Mouse (Mus musculus) liver, adult 2 months (tissue): ENCODE data around the gene Gm4141. TPM values are rescaled to one million over a fixed set of nuclear protein-coding genes. Genes with fewer than 3 reads are reported as not detected.
"Not testable (repeated sequence)": the region's sequence is repeated elsewhere in the genome, so short reads cannot be mapped to it uniquely, and the experiment has no call there.

Experiments used
- DNase-seq: peaks from one replicate; pipeline ENCODE4 v3.0.0-alpha.2; 2011; ENCODE audit warnings: low read depth, low spot score; ENCODE audit errors: extremely low read depth
- H3K27ac ChIP-seq: fragments of 200-500 bp; replicated peaks from 2 replicates; pipeline ENCODE4 v1.5.1; 2012; ENCODE audit warnings: low read depth, mild to moderate bottlenecking, control low read depth, inconsistent platforms, low read length; ENCODE audit not compliant: insufficient read depth
- H3K27me3 ChIP-seq: fragments of 200-500 bp; 2 replicates; pipeline ENCODE4 v1.6.1; 2012; ENCODE audit warnings: mild to moderate bottlenecking, moderate library complexity, low read length, inconsistent platforms; ENCODE audit not compliant: control insufficient read depth, insufficient read depth
- H3K36me3 ChIP-seq: fragments of 200-500 bp; 2 replicates; pipeline ENCODE4 v1.6.1; 2012; ENCODE audit warnings: low read length, inconsistent platforms; ENCODE audit not compliant: control insufficient read depth, insufficient read depth
- H3K4me1 ChIP-seq: fragments of 200-500 bp; 2 replicates; pipeline ENCODE4 v1.6.1; 2011; ENCODE audit warnings: low read length; ENCODE audit not compliant: control insufficient read depth, insufficient read depth
- H3K4me3 ChIP-seq: fragments of 200-500 bp; 2 replicates; pipeline ENCODE4 v1.5.1; 2011; ENCODE audit warnings: low read depth, mild to moderate bottlenecking, control low read depth, low read length, moderate library complexity; ENCODE audit not compliant: insufficient read depth
- H3K79me2 ChIP-seq: fragments of 200-500 bp; 2 replicates; pipeline ENCODE4 v1.6.1; 2012; ENCODE audit warnings: inconsistent platforms, mild to moderate bottlenecking, low read length, moderate library complexity; ENCODE audit not compliant: control insufficient read depth, insufficient read depth
- H3K9ac ChIP-seq: fragments of 200-500 bp; 2 replicates; pipeline ENCODE4 v1.6.1; 2012; ENCODE audit warnings: low read depth, mild to moderate bottlenecking, control low read depth, inconsistent platforms, low read length
- WGBS: fragments of 180-500 bp; shearing (Covaris S2); methylation state at CpG from one replicate; pipeline ENCODE4 v1.1.7; 2018; 5-methylcytosine and 5-hydroxymethylcytosine counted together
- polyA plus RNA-seq: library from polyadenylated mRNA; depleted of rRNA; stranded (reverse); fragments of >200 nt; gene quantifications from 2 replicates; pipeline ENCODE4 v1.2.3, GENCODE M21; 2012; rRNA removed
- total RNA-seq: library from RNA; depleted of rRNA; stranded (reverse); fragments of >200 nt; gene quantifications from 2 replicates; pipeline ENCODE4 v1.2.3, GENCODE M21; 2014; rRNA removed

Gm4141 gene
- not detected in 2 replicates for total RNA-seq
- not detected in 2 replicates for polyA plus RNA-seq

DNA sequence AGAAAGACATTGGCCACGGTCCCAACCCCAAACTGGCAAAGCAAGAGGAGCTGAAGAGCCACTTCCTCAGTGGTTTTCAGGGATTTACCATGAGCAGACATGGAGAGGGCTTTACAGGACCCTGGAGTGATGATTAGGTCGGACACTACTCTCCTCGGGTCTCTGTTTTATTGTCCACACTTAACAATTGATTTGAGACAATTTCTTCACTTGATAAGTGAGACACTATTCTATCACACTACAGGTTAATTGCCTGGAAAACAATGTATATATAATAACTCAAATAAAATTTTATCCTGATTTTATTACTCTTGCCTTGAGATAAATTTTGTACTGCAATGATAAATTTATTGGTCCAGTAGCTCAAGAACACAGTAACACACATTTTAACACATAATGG, at the start of gene Gm4141:
Gene Gm4141 (minus strand): TSS at position 101 of the 400 bp plus-strand sequence.
- DNase-seq, H3K36me3 ChIP-seq, H3K79me2 ChIP-seq, H3K9ac ChIP-seq, H3K4me1 ChIP-seq, H3K27me3 ChIP-seq, H3K4me3 ChIP-seq, H3K27ac ChIP-seq: not testable (repeated sequence)
- no CpG with 5 or more reads among the region's 3 CpGs for WGBS

GRCm38 (mm10) chr7:20598921-20599320, 22.9 kb upstream of the Gm4141 start, which contains the start of gene Gm4513:
Gm4513 (minus strand) TSS chr7:20599021.
- not testable (repeated sequence) for DNase-seq, H3K36me3 ChIP-seq, H3K4me3 ChIP-seq, H3K79me2 ChIP-seq, H3K9ac ChIP-seq, H3K27ac ChIP-seq, H3K4me1 ChIP-seq, H3K27me3 ChIP-seq
- WGBS = 75% methylated on average over 3 of the region's 5 CpGs

DNA sequence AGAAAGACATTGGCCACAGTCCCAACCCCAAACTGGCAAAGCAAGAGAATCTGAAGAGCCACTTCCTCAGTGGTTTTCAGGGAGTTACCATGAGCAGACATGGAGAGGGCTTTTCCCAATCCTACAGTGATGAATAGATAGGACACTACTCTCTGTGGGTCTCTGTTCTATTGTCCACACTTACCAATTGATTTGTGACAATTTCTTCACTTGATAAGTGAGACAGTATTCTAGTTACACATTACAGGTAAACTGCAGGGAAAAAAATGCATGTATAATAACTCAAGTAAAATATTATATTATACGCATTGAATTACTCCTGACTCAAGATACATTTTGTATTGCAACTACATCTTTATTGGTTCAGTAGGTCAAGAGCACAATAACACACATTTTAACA, 30.4 kb downstream of the Gm4141 start, which contains the start of gene Gm5726:
Gene Gm5726 (minus strand): TSS at position 101 of the 400 bp plus-strand sequence.
- WGBS = no CpG with 5 or more reads among the region's 1 CpGs
- H3K79me2 ChIP-seq, H3K9ac ChIP-seq, H3K4me1 ChIP-seq, H3K4me3 ChIP-seq, H3K36me3 ChIP-seq, DNase-seq, H3K27me3 ChIP-seq, H3K27ac ChIP-seq: not testable (repeated sequence)

GRCm38 (mm10) chr7:20533537-20533936, 42.5 kb downstream of the Gm4141 start, which contains the start of gene Vmn1r104:
Vmn1r104 (plus strand) TSS chr7:20533837.
- not testable (repeated sequence) for H3K4me1 ChIP-seq, DNase-seq, H3K27ac ChIP-seq, H3K36me3 ChIP-seq, H3K4me3 ChIP-seq, H3K79me2 ChIP-seq, H3K27me3 ChIP-seq, H3K9ac ChIP-seq
- WGBS = no CpG with 5 or more reads among the region's 3 CpGs

Other genes starting within 250 kb of the Gm4141 start
- not detected in 2 replicates for gene Gm4133, start 242.2 kb downstream of the Gm4141 start, total RNA-seq
- not detected in 2 replicates for gene Gm4133, start 242.2 kb downstream of the Gm4141 start, polyA plus RNA-seq
- gene Gm5728, start 200.8 kb downstream of the Gm4141 start, total RNA-seq = not detected in 2 replicates
- not detected in 2 replicates for gene Gm5728, start 200.8 kb downstream of the Gm4141 start, polyA plus RNA-seq
- not detected in 2 replicates for gene Vmn1r100, start 158.3 kb downstream of the Gm4141 start, total RNA-seq
- gene Vmn1r100, start 158.3 kb downstream of the Gm4141 start, polyA plus RNA-seq = not detected in 2 replicates
- not detected in 2 replicates for gene Vmn1r101, start 133.6 kb downstream of the Gm4141 start, total RNA-seq
- gene Vmn1r101, start 133.6 kb downstream of the Gm4141 start, polyA plus RNA-seq = not detected in 2 replicates
- gene Gm10670, start 101.3 kb downstream of the Gm4141 start, total RNA-seq = not detected in 2 replicates
- not detected in 2 replicates for gene Gm10670, start 101.3 kb downstream of the Gm4141 start, polyA plus RNA-seq
- gene Vmn1r103, start 65.7 kb downstream of the Gm4141 start, total RNA-seq = not detected in 2 replicates
- gene Vmn1r103, start 65.7 kb downstream of the Gm4141 start, polyA plus RNA-seq = not detected in 2 replicates
- gene Vmn1r104, start 42.4 kb downstream of the Gm4141 start, total RNA-seq = not detected in 2 replicates
- not detected in 2 replicates for gene Vmn1r104, start 42.4 kb downstream of the Gm4141 start, polyA plus RNA-seq
- not detected in 2 replicates for gene Gm5726, start 30.5 kb downstream of the Gm4141 start, total RNA-seq
- not detected in 2 replicates for gene Gm5726, start 30.5 kb downstream of the Gm4141 start, polyA plus RNA-seq
- not detected in 2 replicates for gene Gm4513, start 22.8 kb upstream of the Gm4141 start, total RNA-seq
- gene Gm4513, start 22.8 kb upstream of the Gm4141 start, polyA plus RNA-seq = not detected in 2 replicates
- not detected in 2 replicates for gene Vmn1r107, start 92.7 kb upstream of the Gm4141 start, total RNA-seq
- gene Vmn1r107, start 92.7 kb upstream of the Gm4141 start, polyA plus RNA-seq = not detected in 2 replicates
- gene Vmn1r111, start 127.0 kb upstream of the Gm4141 start, total RNA-seq = not detected in 2 replicates
- not detected in 2 replicates for gene Vmn1r111, start 127.0 kb upstream of the Gm4141 start, polyA plus RNA-seq
- gene Gm10668, start 154.4 kb upstream of the Gm4141 start, total RNA-seq = not detected in 2 replicates
- not detected in 2 replicates for gene Gm10668, start 154.4 kb upstream of the Gm4141 start, polyA plus RNA-seq
- not detected in 2 replicates for gene Vmn1r112, start 194.9 kb upstream of the Gm4141 start, total RNA-seq
- not detected in 2 replicates for gene Vmn1r112, start 194.9 kb upstream of the Gm4141 start, polyA plus RNA-seq
- gene Vmn1r113, start 211.0 kb upstream of the Gm4141 start, total RNA-seq = not detected in 2 replicates
- not detected in 2 replicates for gene Vmn1r113, start 211.0 kb upstream of the Gm4141 start, polyA plus RNA-seq
- gene Vmn1r114, start 235.9 kb upstream of the Gm4141 start, total RNA-seq = not detected in 2 replicates
- gene Vmn1r114, start 235.9 kb upstream of the Gm4141 start, polyA plus RNA-seq = not detected in 2 replicates